Mouse (Mus musculus) cortical plate, adult 2 months (tissue): Measurements from ENCODE around the gene Arvcf.

Experiments
- CTCF ChIP-seq: fragments of 200-500 bp; IDR thresholded peaks from 2 replicates; pipeline ENCODE4 v1.5.1; 2011; ENCODE audit warnings: mild to moderate bottlenecking, control low read depth, low read length; ENCODE audit not compliant: insufficient read depth; ENCODE audit errors: extremely low read depth
- POLR2A ChIP-seq: fragments of 200-500 bp; IDR thresholded peaks from 2 replicates; pipeline ENCODE4 v1.6.1; 2011; ENCODE audit warnings: mild to moderate bottlenecking, low read length, control low read depth; ENCODE audit not compliant: insufficient read depth; ENCODE audit errors: extremely low read depth

GRCm38 (mm10) chr16:18413032-18413816 is 65.2 kb downstream of the Arvcf start:
- TF ChIP-seq CTCF (no peak), POLR2A (no peak)
